Mouse (Mus musculus) myocyte (in vitro differentiated cells): ENCODE measurements around the gene Serpina1a. TPM values are rescaled to one million over a fixed set of nuclear protein-coding genes. Genes with fewer than 3 reads are reported as not detected.
"Not testable (repeated sequence)": the region's sequence is repeated elsewhere in the genome, so short reads cannot be mapped to it uniquely, and the experiment has no call there.

Experiments used
- H3K27me3 ChIP-seq: one replicate; pipeline ENCODE4 v1.6.1; 2011; ENCODE audit not compliant: control insufficient read depth, insufficient read depth, insufficient read length
- H3K36me3 ChIP-seq: one replicate; pipeline ENCODE4 v1.6.1; 2011; ENCODE audit not compliant: control insufficient read depth, insufficient read depth
- H3K4me2 ChIP-seq: one replicate; pipeline ENCODE4 v1.6.1; 2011; ENCODE audit warnings: low read depth, control low read depth
- H3K4me3 ChIP-seq: one replicate; pipeline ENCODE4 v1.5.1; 2011; ENCODE audit warnings: mild to moderate bottlenecking, control low read depth, moderate library complexity
- H3K79me2 ChIP-seq: one replicate; pipeline ENCODE4 v1.6.1; 2011; ENCODE audit not compliant: control insufficient read depth, insufficient read depth
- H3ac ChIP-seq: one replicate; pipeline ENCODE4 v1.6.1; 2011; ENCODE audit not compliant: control insufficient read depth, insufficient read length
- CEBPB ChIP-seq: IDR thresholded peaks from 2 replicates; pipeline ENCODE4 v1.6.1; 2011; ENCODE audit warnings: mild to moderate bottlenecking, moderate library complexity; ENCODE audit not compliant: poor library complexity, insufficient read depth, severe bottlenecking
- E2F4 ChIP-seq: IDR thresholded peaks from one replicate; pipeline ENCODE4 v1.6.1; 2011; ENCODE audit warnings: mild to moderate bottlenecking, control low read depth, moderate library complexity; ENCODE audit not compliant: insufficient read depth
- MAX ChIP-seq: IDR thresholded peaks from one replicate; pipeline ENCODE4 v1.6.1; 2011; ENCODE audit warnings: low read depth, mild to moderate bottlenecking, control low read depth
- MYOD1 ChIP-seq, 3 experiments: IDR thresholded peaks; one replicate each; pipeline ENCODE4 v1.6.1; 2011; ENCODE audit warnings: control low read depth in 2 of 3, low read depth in 2 of 3, mild to moderate bottlenecking in 2 of 3, moderate library complexity in 1 of 3; ENCODE audit not compliant: insufficient read length in 2 of 3, control insufficient read depth in 1 of 3
- MYOG ChIP-seq, 3 experiments: IDR thresholded peaks; one replicate each; pipeline ENCODE4 v1.6.1; 2011; ENCODE audit warnings: control low read depth in 2 of 3, low read depth in 2 of 3, mild to moderate bottlenecking in 2 of 3; ENCODE audit not compliant: insufficient read length in 2 of 3, control insufficient read depth in 1 of 3, insufficient read depth in 1 of 3
- POLR2A ChIP-seq: IDR thresholded peaks from one replicate; pipeline ENCODE4 v1.6.1; 2011; ENCODE audit warnings: low read depth, mild to moderate bottlenecking, control low read depth, moderate library complexity; ENCODE audit not compliant: insufficient read length
- POLR2AphosphoS2 ChIP-seq: IDR thresholded peaks from one replicate; pipeline ENCODE4 v1.6.1; 2011; ENCODE audit warnings: low read depth, control low read depth; ENCODE audit not compliant: insufficient read length
- REST ChIP-seq: IDR thresholded peaks from one replicate; pipeline ENCODE4 v1.6.1; 2011; ENCODE audit warnings: mild to moderate bottlenecking, control low read depth, moderate library complexity; ENCODE audit not compliant: insufficient read depth, insufficient read length
- SRF ChIP-seq: IDR thresholded peaks from one replicate; pipeline ENCODE4 v1.6.1; 2011; ENCODE audit warnings: low read depth; ENCODE audit not compliant: control insufficient read depth, insufficient read length
- TCF12 ChIP-seq: IDR thresholded peaks from one replicate; pipeline ENCODE4 v1.6.1; 2011; ENCODE audit warnings: mild to moderate bottlenecking, control low read depth; ENCODE audit not compliant: poor library complexity, insufficient read depth, severe bottlenecking
- TCF3 ChIP-seq: IDR thresholded peaks from one replicate; pipeline ENCODE4 v1.6.1; 2011; ENCODE audit warnings: low read depth, control low read depth; ENCODE audit not compliant: insufficient read length
- USF1 ChIP-seq: IDR thresholded peaks from one replicate; pipeline ENCODE4 v1.6.1; 2011; ENCODE audit warnings: low read depth, mild to moderate bottlenecking, control low read depth, moderate library complexity
- polyA plus RNA-seq: library from polyadenylated mRNA; unstranded; fragments of >200 nt; fragmentation: generic; extraction: Trizol; gene quantifications from one replicate; pipeline ENCODE4 v1.2.1, GENCODE M21; 2012; ENCODE audit warnings: missing spikeins

The Serpina1a gene
- polyA plus RNA-seq, result not detected

DNA sequence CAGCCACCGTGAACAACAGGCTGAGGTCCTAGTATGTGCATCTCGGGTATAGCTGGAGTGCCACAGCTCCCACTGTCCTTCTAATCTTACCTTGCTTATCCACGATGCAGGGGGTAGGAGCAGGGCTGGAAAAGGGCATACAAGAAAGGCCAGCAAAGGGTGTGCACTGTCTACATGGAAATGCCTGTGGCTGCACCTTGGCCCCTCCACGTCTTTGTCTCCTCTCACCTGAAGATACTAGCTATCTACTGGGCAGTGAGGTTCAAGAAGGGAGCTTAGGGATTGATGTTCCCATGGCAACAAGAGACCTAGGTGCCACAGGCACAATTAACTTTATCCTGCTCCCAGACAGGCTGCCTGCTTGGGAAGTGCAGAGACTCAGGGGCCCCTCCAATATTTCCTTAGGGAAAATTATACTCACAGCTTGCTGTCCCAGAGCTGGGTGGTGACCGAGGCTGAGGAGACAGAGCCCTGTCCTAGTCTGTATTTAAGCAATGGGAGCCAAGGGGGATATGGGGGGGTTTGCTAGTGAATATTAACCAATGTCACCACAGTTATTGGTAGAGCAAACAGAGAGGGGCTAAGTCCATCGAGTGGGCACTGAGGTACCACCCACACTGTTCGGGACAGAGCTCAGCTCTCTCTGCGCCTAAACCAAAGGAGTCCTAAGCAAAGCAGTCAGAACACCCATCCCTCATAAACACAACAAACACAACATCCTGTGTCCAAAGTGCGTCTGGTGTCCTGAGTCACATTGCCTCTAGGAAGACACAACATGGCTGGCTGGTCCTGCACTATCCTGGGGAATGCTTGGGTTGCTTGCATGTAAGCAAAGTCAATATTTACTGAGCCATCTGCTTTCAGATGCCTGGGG lies at the start of gene Serpina1a:
Serpina1a (minus strand) TSS at position 462 of the 874 bp plus-strand sequence.
- H3K27me3 ChIP-seq, H3K4me3 ChIP-seq, H3K4me2 ChIP-seq, H3K36me3 ChIP-seq, H3K79me2 ChIP-seq, H3ac ChIP-seq: not testable (repeated sequence)

DNA sequence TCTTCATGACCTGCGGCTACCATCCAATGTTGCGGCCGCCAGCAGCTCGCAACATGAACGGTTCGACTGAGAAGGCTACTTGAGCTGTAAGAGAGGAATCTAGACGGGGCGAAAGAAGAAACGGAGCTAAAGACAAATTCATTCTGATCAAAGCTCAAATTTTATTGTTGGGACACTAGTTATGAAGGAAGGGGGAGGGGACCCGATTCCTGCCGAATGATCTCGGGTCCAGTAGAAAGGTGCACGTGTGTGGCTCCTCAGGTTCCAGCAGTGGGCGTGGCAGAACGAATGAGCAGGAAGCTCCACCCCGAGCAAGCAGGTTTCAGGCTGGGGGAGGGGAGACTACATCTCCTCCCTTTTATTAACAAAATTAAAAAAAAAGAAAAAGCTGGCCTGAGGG lies 45.8 kb upstream of the Serpina1a start:
- not testable (repeated sequence) for H3K79me2 ChIP-seq, H3K4me3 ChIP-seq, H3K4me2 ChIP-seq, H3ac ChIP-seq, H3K36me3 ChIP-seq, H3K27me3 ChIP-seq

DNA sequence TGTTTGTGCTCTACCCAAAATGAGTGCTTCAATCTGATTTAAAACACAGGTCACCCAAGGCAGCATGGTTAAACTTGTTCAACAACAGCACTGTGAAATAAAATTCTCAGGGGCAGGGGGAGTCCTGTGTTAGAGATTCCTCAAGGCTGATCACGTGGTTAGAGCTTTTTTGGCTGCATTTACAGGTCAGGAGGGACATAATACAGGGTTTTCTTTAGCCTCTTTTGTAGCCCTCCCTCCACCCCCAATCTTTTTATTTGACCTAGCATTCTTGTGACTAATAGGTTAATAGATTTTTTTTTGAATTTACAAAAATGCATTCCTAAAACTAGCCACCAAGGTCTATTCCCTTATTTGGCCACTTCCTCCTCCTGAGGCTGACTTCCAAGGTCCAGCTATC lies 44.4 kb upstream of the Serpina1a start:
- not testable (repeated sequence) for H3K4me3 ChIP-seq, H3ac ChIP-seq, H3K4me2 ChIP-seq, H3K36me3 ChIP-seq, H3K79me2 ChIP-seq, H3K27me3 ChIP-seq

DNA sequence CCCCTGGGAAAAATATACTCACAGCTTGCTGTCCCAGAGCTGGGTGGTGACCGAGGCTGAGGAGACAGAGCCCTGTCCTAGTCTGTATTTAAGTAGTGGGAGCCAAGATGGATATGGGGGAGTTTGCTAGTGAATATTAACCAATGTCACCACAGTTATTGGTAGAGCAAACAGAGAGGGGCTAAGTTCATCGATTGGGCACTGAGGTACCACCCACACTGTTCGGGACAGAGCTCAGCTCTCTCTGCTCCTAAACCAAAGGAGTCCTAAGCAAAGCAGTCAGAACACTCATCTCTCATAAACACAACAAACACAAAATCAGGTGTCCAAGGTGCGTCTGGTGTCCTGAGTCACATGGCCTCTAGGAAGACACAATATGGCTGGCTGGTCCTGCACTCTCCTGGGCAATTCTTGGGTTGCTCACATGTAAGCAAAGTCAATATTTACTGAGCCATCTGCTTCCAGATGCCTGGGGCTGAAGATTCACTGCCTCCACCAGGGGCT lies 41.5 kb upstream of the Serpina1a start, which contains the start of gene Serpina1c:
Serpina1c (minus strand) TSS at position 51 of the 504 bp plus-strand sequence.
- not testable (repeated sequence) for H3K4me3 ChIP-seq, H3K36me3 ChIP-seq, H3K4me2 ChIP-seq, H3ac ChIP-seq, H3K79me2 ChIP-seq, H3K27me3 ChIP-seq

GRCm38 (mm10) chr12:103901929-103902328 lies 38.6 kb upstream of the Serpina1a start:
- H3K79me2 ChIP-seq, H3K4me2 ChIP-seq, H3K4me3 ChIP-seq, H3K27me3 ChIP-seq, H3K36me3 ChIP-seq, H3ac ChIP-seq: not testable (repeated sequence)

GRCm38 (mm10) chr12:103866873-103867272 lies 3.5 kb upstream of the Serpina1a start:
- H3K27me3 ChIP-seq, H3K4me2 ChIP-seq, H3K4me3 ChIP-seq, H3K36me3 ChIP-seq, H3K79me2 ChIP-seq, H3ac ChIP-seq: not testable (repeated sequence)

GRCm38 (mm10) chr12:103860976-103861375 lies 2.4 kb downstream of the Serpina1a start:
- Histone ChIP-seq H3K79me2 (no peaks in the 10 kb centered on the region), H3ac (no peak overlapping the region), H3K36me3 (no peaks in the 10 kb centered on the region), H3K27me3 (no peaks in the 10 kb centered on the region), H3K4me2 (no peak overlapping the region), H3K4me3 (no peak overlapping the region)
- no peak for TF ChIP-seq CEBPB
- no peak for TF ChIP-seq POLR2A
- TF ChIP-seq MYOG (IDR thresholded peaks at IDR 0.05; ENCODE audit: control insufficient read depth in 1 of 3, insufficient read depth in 1 of 3, insufficient read length in 2 of 3, low read depth in 2 of 3), result no peak
- no peak for TF ChIP-seq USF1
- TF ChIP-seq MAX, result no peak
- no peak for TF ChIP-seq POLR2AphosphoS2
- no peak for TF ChIP-seq TCF12
- TF ChIP-seq MYOD1 (IDR thresholded peaks at IDR 0.05; ENCODE audit: control insufficient read depth in 1 of 3, insufficient read length in 2 of 3, low read depth in 2 of 3), result no peak
- TF ChIP-seq TCF3, result no peak
- no peak for TF ChIP-seq E2F4
- TF ChIP-seq REST, result no peak
- TF ChIP-seq SRF, result no peak

GRCm38 (mm10) chr12:103860571-103860970 lies 2.8 kb downstream of the Serpina1a start:
- H3K79me2 ChIP-seq, H3ac ChIP-seq, H3K4me2 ChIP-seq, H3K36me3 ChIP-seq, H3K27me3 ChIP-seq, H3K4me3 ChIP-seq: not testable (repeated sequence)

GRCm38 (mm10) chr12:103859584-103859983 lies 3.8 kb downstream of the Serpina1a start:
- not testable (repeated sequence) for H3K36me3 ChIP-seq, H3K27me3 ChIP-seq, H3K4me2 ChIP-seq, H3K79me2 ChIP-seq, H3ac ChIP-seq, H3K4me3 ChIP-seq

GRCm38 (mm10) chr12:103853032-103853431 lies 10.3 kb downstream of the Serpina1a start:
- H3K4me2 ChIP-seq, H3K79me2 ChIP-seq, H3K4me3 ChIP-seq, H3ac ChIP-seq, H3K27me3 ChIP-seq, H3K36me3 ChIP-seq: not testable (repeated sequence)
